Mouse (Mus musculus) bone marrow, adult 2 months (tissue): Measurements from ENCODE around the gene Hoxb3. TPM values are rescaled to one million over a fixed set of nuclear protein-coding genes. Genes with fewer than 3 reads are reported as not detected.

Experiments
- H3K27ac ChIP-seq: fragments of 200-500 bp; 2 replicates; pipeline ENCODE4 v1.5.1; 2012; ENCODE audit warnings: low read depth, mild to moderate bottlenecking, control low read depth, inconsistent platforms, low read length; ENCODE audit not compliant: control insufficient read depth, poor library complexity, insufficient read depth
- H3K4me1 ChIP-seq: fragments of 200-500 bp; 2 replicates; pipeline ENCODE4 v1.6.1; 2011; ENCODE audit warnings: low read length; ENCODE audit not compliant: control insufficient read depth, insufficient read depth
- H3K4me3 ChIP-seq: fragments of 200-500 bp; replicated peaks from 2 replicates; pipeline ENCODE3; 2011; ENCODE audit warnings: mild to moderate bottlenecking, low read depth, low read length, control low read depth; ENCODE audit not compliant: control insufficient read depth
- CTCF ChIP-seq: fragments of 200-500 bp; IDR thresholded peaks from 2 replicates; pipeline ENCODE4 v1.5.1; 2011; ENCODE audit warnings: low read length, control low read depth; ENCODE audit not compliant: control insufficient read depth, insufficient read depth
- POLR2A ChIP-seq: fragments of 200-500 bp; IDR thresholded peaks from 2 replicates; pipeline ENCODE4 v1.6.1; 2011; ENCODE audit warnings: low read depth, mild to moderate bottlenecking, control low read depth, low read length, borderline replicate concordance; ENCODE audit not compliant: control insufficient read depth
- WGBS: fragments of 180-500 bp; shearing (Covaris S2); methylation state at CpG from one replicate; pipeline ENCODE4 v1.1.7; 2018; 5-methylcytosine and 5-hydroxymethylcytosine counted together
- polyA plus RNA-seq: library from polyadenylated mRNA; stranded (reverse); fragments of >200 nt; gene quantifications from 2 replicates; pipeline ENCODE4 v1.2.4, GENCODE M21; 2011; ENCODE audit warnings: low replicate concordance; ENCODE audit not compliant: missing spikeins, insufficient read depth, insufficient read length

Gene Hoxb3
- polyA plus RNA-seq, 1 experiment = 1.0 TPM

DNA sequence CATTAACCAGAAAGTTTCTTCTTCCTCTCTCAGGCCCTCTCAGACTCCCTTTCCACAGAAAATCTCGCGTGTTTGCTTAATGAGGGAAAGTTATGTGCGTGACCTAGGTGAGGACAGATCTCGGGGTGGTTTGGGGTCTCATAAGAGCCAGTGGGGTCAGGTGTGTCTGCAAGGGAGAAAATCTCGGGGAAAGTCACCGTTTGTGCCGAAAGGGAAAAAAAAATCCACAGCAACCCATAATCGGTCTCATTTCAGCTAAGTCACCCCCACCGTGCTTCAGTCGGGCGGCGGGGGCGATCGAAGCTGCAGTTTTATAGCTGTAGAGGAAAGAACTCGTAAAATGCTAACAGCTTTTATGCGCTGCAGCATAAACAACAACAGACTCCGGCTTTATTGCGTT lies 41.7 kb upstream of the Hoxb3 start:
- no peak for TF ChIP-seq POLR2A
- TF ChIP-seq CTCF = no peak
- 15% methylated on average over 18 of the region's 18 CpGs for WGBS
- Histone ChIP-seq H3K4me1 (no peaks in the 10 kb centered on the region), H3K27ac (no peak overlapping the region), H3K4me3 (no peak overlapping the region)

GRCm38 (mm10) chr11:96281855-96282570 lies 41.1 kb upstream of the Hoxb3 start, which contains the start of gene Hoxb8:
TSS of gene Hoxb8 (plus strand) at chr11:96281905.
- no peaks in the 10 kb centered on the region for H3K4me1 ChIP-seq
- TF ChIP-seq CTCF (no peak), POLR2A (no peak)
- no peak within 1 kb of the TSS for H3K27ac ChIP-seq
- WGBS = 8% methylated on average over 27 of the region's 27 CpGs
- H3K4me3 ChIP-seq = no peak within 1 kb of the TSS

DNA sequence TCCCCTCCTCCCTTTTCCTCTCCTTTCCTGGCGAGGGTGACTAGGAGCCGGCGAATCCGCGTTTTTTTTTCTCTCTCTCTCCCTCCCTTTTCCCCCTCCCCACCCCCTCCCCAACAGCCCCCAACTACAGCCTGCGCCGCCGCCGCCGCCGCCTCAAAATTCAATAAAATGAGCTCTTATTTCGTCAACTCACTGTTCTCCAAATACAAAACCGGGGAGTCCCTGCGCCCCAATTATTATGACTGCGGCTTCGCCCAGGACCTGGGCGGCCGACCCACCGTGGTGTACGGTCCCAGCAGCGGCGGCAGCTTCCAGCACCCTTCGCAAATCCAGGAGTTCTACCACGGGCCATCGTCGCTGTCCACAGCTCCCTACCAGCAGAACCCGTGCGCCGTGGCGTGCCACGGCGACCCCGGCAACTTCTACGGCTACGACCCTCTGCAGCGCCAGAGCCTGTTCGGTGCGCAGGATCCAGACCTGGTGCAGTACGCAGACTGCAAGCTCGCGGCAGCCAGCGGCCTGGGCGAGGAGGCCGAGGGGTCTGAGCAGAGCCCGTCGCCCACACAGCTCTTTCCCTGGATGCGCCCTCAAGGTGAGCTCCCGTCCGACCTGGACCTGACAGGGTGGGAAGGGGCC lies 40.2 kb upstream of the Hoxb3 start:
- WGBS = 3% methylated on average over 49 of the region's 49 CpGs
- H3K4me3 ChIP-seq = no peak overlapping the region
- no peak for TF ChIP-seq POLR2A
- TF ChIP-seq CTCF = no peak
- H3K4me1 ChIP-seq = no peaks in the 10 kb centered on the region
- no peak overlapping the region for H3K27ac ChIP-seq

- Histone ChIP-seq H3K4me3 (no peak overlapping the region), H3K4me1 (no peaks in the 10 kb centered on the region), H3K27ac (no peak overlapping the region)
- WGBS = under 1% methylated on average over 49 of the region's 49 CpGs
- no peak for TF ChIP-seq POLR2A
- no peak for TF ChIP-seq CTCF
These were observed 38.9 kb upstream of the Hoxb3 start for GRCm38 (mm10) chr11:96284041-96284749.

- no peak for TF ChIP-seq POLR2A
- TF ChIP-seq CTCF = no peak
- Histone ChIP-seq H3K4me3 (no peak overlapping the region), H3K4me1 (no peaks in the 10 kb centered on the region), H3K27ac (no peak overlapping the region)
- 5% methylated on average over 35 of the region's 37 CpGs for WGBS
These were observed 38.1 kb upstream of the Hoxb3 start for GRCm38 (mm10) chr11:96284774-96285734.

DNA sequence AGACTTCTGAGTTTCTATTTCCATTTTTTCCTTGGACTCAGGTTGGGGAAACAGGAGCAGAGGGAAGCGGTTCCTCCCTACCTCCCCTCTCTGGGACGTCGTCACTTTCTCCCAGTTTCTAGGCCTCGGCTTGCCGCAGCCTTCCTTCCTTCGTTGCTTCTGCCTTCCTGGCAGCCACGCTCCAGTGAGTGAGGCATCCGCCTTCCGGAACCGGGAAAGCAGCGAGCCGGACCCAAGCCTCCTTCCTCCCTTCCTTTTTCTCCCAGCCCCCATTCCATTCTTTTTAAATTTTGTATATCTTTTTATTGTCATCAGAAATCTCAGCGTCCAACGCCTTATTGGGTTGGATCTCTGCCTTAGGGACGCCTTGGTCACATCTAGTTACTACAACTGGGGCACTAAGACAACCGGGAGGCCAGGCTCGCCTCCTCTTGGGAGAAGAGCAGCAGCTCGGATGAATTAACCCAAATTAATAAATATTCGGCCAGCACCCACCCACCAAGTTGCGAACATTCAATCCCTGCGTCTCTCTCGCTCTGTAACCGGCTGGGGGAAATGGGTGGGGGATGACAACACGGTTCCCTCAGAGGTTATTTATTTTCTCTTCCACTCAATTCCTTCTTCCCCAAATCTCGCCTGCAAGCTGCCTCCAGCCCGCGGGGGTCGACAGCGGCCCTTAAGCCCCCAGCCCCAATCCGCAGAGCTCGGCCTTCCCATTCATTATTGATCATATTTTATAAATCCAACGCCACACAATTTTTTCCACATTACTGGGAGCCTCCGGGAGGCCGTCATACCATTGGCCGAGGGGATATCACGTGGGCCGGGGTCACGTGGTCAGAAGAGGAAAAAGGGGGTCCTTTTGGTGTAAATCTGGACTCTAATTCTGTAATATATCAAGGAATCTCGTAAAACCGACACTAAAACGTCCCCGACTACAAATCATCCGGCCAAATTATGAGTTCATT lies 37.1 kb upstream of the Hoxb3 start, which contains the start of gene Hoxb7:
Gene Hoxb7 (plus strand): TSS at position 853 of the 968 bp plus-strand sequence.
- no peak for TF ChIP-seq POLR2A
- TF ChIP-seq CTCF = no peak
- no peak within 1 kb of the TSS for H3K4me3 ChIP-seq
- WGBS = 1% methylated on average over 43 of the region's 43 CpGs

GRCm38 (mm10) chr11:96286739-96287385 lies 36.3 kb upstream of the Hoxb3 start:
- 5% methylated on average over 55 of the region's 55 CpGs for WGBS
- H3K27ac ChIP-seq = no peak overlapping the region
- TF ChIP-seq POLR2A (no peak), CTCF (no peak)
- H3K4me1 ChIP-seq = no peaks in the 10 kb centered on the region
- no peak overlapping the region for H3K4me3 ChIP-seq

More for the DNA sequence above, 37.1 kb upstream of the Hoxb3 start, which contains the start of gene Hoxb7:
- H3K4me1 ChIP-seq = no peaks in the 10 kb centered on the region
- H3K27ac ChIP-seq = no peak within 1 kb of the TSS
